Mouse (Mus musculus) megakaryocyte, embryonic 14.5 days (primary cell): Measurements from ENCODE around the gene Ctdspl.

Experiments
- FLI1 ChIP-seq: IDR thresholded peaks from 2 replicates; pipeline ENCODE4 v1.6.1; 2012; ENCODE audit warnings: low read length, inconsistent platforms, mixed read lengths
- GATA1 ChIP-seq: IDR thresholded peaks from 3 replicates; pipeline ENCODE4 v1.6.1; 2012; ENCODE audit warnings: mixed read lengths, low read length, inconsistent platforms, borderline replicate concordance

- no peak for TF ChIP-seq FLI1
- no peak for TF ChIP-seq GATA1
Observed at GRCm38 (mm10) chr9:118949654-118950053, 23.4 kb downstream of the Ctdspl start.
